Mouse (Mus musculus) kidney, adult 2 months (tissue): ENCODE results near the gene Inpp5f.

Experiments
- CTCF ChIP-seq: fragments of 200-500 bp; conservative IDR thresholded peaks from 2 replicates; pipeline ENCODE4 v1.5.1; 2011; ENCODE audit warnings: low read depth, mild to moderate bottlenecking, control low read depth, low read length, moderate library complexity, mixed read lengths; ENCODE audit not compliant: insufficient read depth, insufficient read length
- POLR2A ChIP-seq: fragments of 200-500 bp; IDR thresholded peaks from one replicate; pipeline ENCODE4 v1.6.1; 2011; ENCODE audit warnings: low read depth, low read length, control low read depth

GRCm38 (mm10) chr7:128626601-128627000 lies 15.5 kb downstream of the Inpp5f start:
- TF ChIP-seq CTCF (no peak), POLR2A (no peak)
